Mouse (Mus musculus) activated CD4-positive, CD25-positive, alpha-beta regulatory T cell, adult 4 months (primary cell): ENCODE measurements around the gene Emb. TPM values are rescaled to one million over a fixed set of nuclear protein-coding genes. Genes with fewer than 3 reads are reported as not detected.

Source experiments
- polyA plus RNA-seq, 2 experiments: library from polyadenylated mRNA; unstranded; fragments of 100-300 nt; shearing (Covaris generic); gene quantifications; one replicate each; pipeline ENCODE4 v1.2.1; 2017

The Emb gene
- polyA plus RNA-seq, 2 experiments from 2014 or later: 174 to 197 TPM

Other genes starting within 250 kb of the Emb start
- 10 to 100 TPM; 15.7 to 17.7 TPM for gene Parp8, start 183.0 kb upstream of the Emb start, polyA plus RNA-seq
- under 1 TPM; 0.27 to 0.38 TPM for gene Gm17509, start 12.5 kb downstream of the Emb start, polyA plus RNA-seq